Mouse (Mus musculus): ENCODE measurements around the gene Trmt11. TPM values are rescaled to one million over a fixed set of nuclear protein-coding genes. Genes with fewer than 3 reads are reported as not detected.
"Not testable (repeated sequence)": the region's sequence is repeated elsewhere in the genome, so short reads cannot be mapped to it uniquely, and the experiment has no call there.

Trmt11 gene
- polyA plus RNA-seq, 2 experiments, result 4.7 to 17.9 TPM

- no peak overlapping the region for H3K4me2 ChIP-seq (ENCODE audit: low read depth)
- DNase-seq (ENCODE audit: low read depth in 3 of 3, low spot score in 3 of 3), result no peak
- no peaks in the 10 kb centered on the region for H3K27me3 ChIP-seq (ENCODE audit: control insufficient read depth, insufficient read depth, low read length)
- H3K4me1 ChIP-seq (replicated peaks; ENCODE audit: control insufficient read depth in 2 of 2, insufficient read depth in 2 of 2, low read length in 1 of 2), result no peaks in the 10 kb centered on the region
- H3K9ac ChIP-seq (replicated peaks), result no peak overlapping the region
- no peak for ATAC-seq (ENCODE audit: insufficient read depth)
- H3K9me3 ChIP-seq (ENCODE audit: control insufficient read depth, low read length), result no peaks in the 10 kb centered on the region
- no peak overlapping the region for H3K27ac ChIP-seq
- WGBS (ENCODE audit: insufficient replicate concordance), result 68% methylated on average over 5 of the region's 5 CpGs
- TF ChIP-seq CTCF (IDR thresholded peaks at IDR 0.05; ENCODE audit: low read depth) (no peak), EP300 (IDR thresholded peaks at IDR 0.05; ENCODE audit: low read depth) (no peak)
- H3K36me3 ChIP-seq (replicated peaks; ENCODE audit: control insufficient read depth, insufficient read depth, low read depth), result no peaks in the 10 kb centered on the region; the same call in 1 of the 2 replicates
- no peak overlapping the region for H3K4me3 ChIP-seq (ENCODE audit: insufficient read depth in 1 of 2, low read depth in 2 of 2, low read length in 2 of 2)
Observed at GRCm38 (mm10) chr10:30538538-30538815, 62.1 kb downstream of the Trmt11 start.

GRCm38 (mm10) chr10:30537734-30538537 lies 62.6 kb downstream of the Trmt11 start:
- no peak overlapping the region for H3K9ac ChIP-seq (replicated peaks)
- H3K9me3 ChIP-seq (ENCODE audit: control insufficient read depth, low read length), result no peaks in the 10 kb centered on the region
- TF ChIP-seq EP300 (IDR thresholded peaks at IDR 0.05; ENCODE audit: low read depth) (no peak), CTCF (IDR thresholded peaks at IDR 0.05; ENCODE audit: low read depth) (no peak)
- DNase-seq (ENCODE audit: low read depth in 3 of 3, low spot score in 3 of 3), result no peak
- 70% methylated on average over 10 of the region's 10 CpGs for WGBS (ENCODE audit: insufficient replicate concordance)
- no peak overlapping the region for H3K4me2 ChIP-seq (ENCODE audit: low read depth)
- no peaks in the 10 kb centered on the region for H3K4me1 ChIP-seq (replicated peaks; ENCODE audit: control insufficient read depth in 2 of 2, insufficient read depth in 2 of 2, low read length in 1 of 2)
- no peak overlapping the region for H3K4me3 ChIP-seq (ENCODE audit: insufficient read depth in 1 of 2, low read depth in 2 of 2, low read length in 2 of 2)
- ATAC-seq (ENCODE audit: insufficient read depth), result no peak
- H3K27me3 ChIP-seq (ENCODE audit: control insufficient read depth, insufficient read depth, low read length), result no peaks in the 10 kb centered on the region
- no peak overlapping the region for H3K27ac ChIP-seq
- no peaks in the 10 kb centered on the region; the same call in 1 of the 2 replicates for H3K36me3 ChIP-seq (replicated peaks; ENCODE audit: control insufficient read depth, insufficient read depth, low read depth)

GRCm38 (mm10) chr10:30535930-30536329 lies 64.6 kb downstream of the Trmt11 start:
- not testable (repeated sequence) for H3K36me3 ChIP-seq (replicated peaks; ENCODE audit: control insufficient read depth, insufficient read depth, low read depth); H3K27me3 ChIP-seq (ENCODE audit: control insufficient read depth, insufficient read depth, low read length); H3K9ac ChIP-seq (replicated peaks); H3K9me3 ChIP-seq (ENCODE audit: control insufficient read depth, low read length); H3K4me1 ChIP-seq (replicated peaks; ENCODE audit: control insufficient read depth in 2 of 2, insufficient read depth in 2 of 2, low read length in 1 of 2); DNase-seq (ENCODE audit: low read depth in 3 of 3, low spot score in 3 of 3); H3K4me3 ChIP-seq (ENCODE audit: insufficient read depth in 1 of 2, low read depth in 2 of 2, low read length in 2 of 2); H3K4me2 ChIP-seq (ENCODE audit: low read depth); H3K27ac ChIP-seq; ATAC-seq (ENCODE audit: insufficient read depth)
- 87% methylated on average over 7 of the region's 7 CpGs for WGBS (ENCODE audit: insufficient replicate concordance)

- Histone ChIP-seq H3K9ac (replicated peaks) (no peak overlapping the region), H3K4me2 (ENCODE audit: low read depth) (no peak overlapping the region), H3K4me3 (ENCODE audit: insufficient read depth in 1 of 2, low read depth in 2 of 2, low read length in 2 of 2) (no peak overlapping the region), H3K27me3 (ENCODE audit: control insufficient read depth, insufficient read depth, low read length) (no peaks in the 10 kb centered on the region), H3K27ac (no peak overlapping the region), H3K4me1 (replicated peaks; ENCODE audit: control insufficient read depth in 2 of 2, insufficient read depth in 2 of 2, low read length in 1 of 2) (no peaks in the 10 kb centered on the region), H3K36me3 (replicated peaks; ENCODE audit: control insufficient read depth, insufficient read depth, low read depth) (no peaks in the 10 kb centered on the region), H3K9me3 (ENCODE audit: control insufficient read depth, low read length) (no peaks in the 10 kb centered on the region)
- ATAC-seq (ENCODE audit: insufficient read depth) (no peak), DNase-seq (ENCODE audit: low read depth in 3 of 3, low spot score in 3 of 3) (no peak)
- WGBS (ENCODE audit: insufficient replicate concordance), result 65% methylated on average over 1 of the region's 1 CpGs
- TF ChIP-seq EP300 (IDR thresholded peaks at IDR 0.05; ENCODE audit: low read depth) (no peak), CTCF (IDR thresholded peaks at IDR 0.05; ENCODE audit: low read depth) (no peak)
Observed at GRCm38 (mm10) chr10:30527122-30527521, 73.4 kb downstream of the Trmt11 start.

GRCm38 (mm10) chr10:30521727-30522126 lies 78.8 kb downstream of the Trmt11 start:
- no peak overlapping the region for H3K4me2 ChIP-seq (ENCODE audit: low read depth)
- H3K4me3 ChIP-seq (ENCODE audit: insufficient read depth in 1 of 2, low read depth in 2 of 2, low read length in 2 of 2), result no peak overlapping the region
- H3K36me3 ChIP-seq (replicated peaks; ENCODE audit: control insufficient read depth, insufficient read depth, low read depth), result no peaks in the 10 kb centered on the region
- no peaks in the 10 kb centered on the region for H3K9me3 ChIP-seq (ENCODE audit: control insufficient read depth, low read length)
- ATAC-seq (ENCODE audit: insufficient read depth), result no peak
- no peaks in the 10 kb centered on the region for H3K4me1 ChIP-seq (replicated peaks; ENCODE audit: control insufficient read depth in 2 of 2, insufficient read depth in 2 of 2, low read length in 1 of 2)
- DNase-seq (ENCODE audit: low read depth in 3 of 3, low spot score in 3 of 3), result no peak
- no peak overlapping the region for H3K27ac ChIP-seq
- TF ChIP-seq CTCF (IDR thresholded peaks at IDR 0.05; ENCODE audit: low read depth) (no peak), EP300 (IDR thresholded peaks at IDR 0.05; ENCODE audit: low read depth) (no peak)
- H3K9ac ChIP-seq (replicated peaks), result no peak overlapping the region
- H3K27me3 ChIP-seq (ENCODE audit: control insufficient read depth, insufficient read depth, low read length), result no peaks in the 10 kb centered on the region
